Mouse (Mus musculus): ENCODE results near the gene Adgrl1. TPM values are rescaled to one million over a fixed set of nuclear protein-coding genes. Genes with fewer than 3 reads are reported as not detected.

Gene Adgrl1
- polyA plus RNA-seq, 1 experiment from 2014 or later, result 72.0 TPM

GRCm38 (mm10) chr8:83956789-83957188 lies 56.9 kb downstream of the Adgrl1 start:
- Histone ChIP-seq H3K4me1 (replicated peaks; ENCODE audit: control insufficient read depth, insufficient read depth, low read length) (peaks cover 6% of the 10 kb centered on the region; the same call in 1 of the 2 replicates), H3K27ac (no peak overlapping the region), H3K27me3 (ENCODE audit: control insufficient read depth, insufficient read depth, low read length) (no peaks in the 10 kb centered on the region), H3K4me3 (replicated peaks; ENCODE audit: low read length) (0 out of 2 replicates have a peak overlapping the region, but pooled peaks have one; percentile 45), H3K4me2 (replicated peaks) (peak overlapping the region; percentile 91), H3K36me3 (replicated peaks; ENCODE audit: control insufficient read depth, insufficient read depth) (no peaks in the 10 kb centered on the region), H3K9ac (no peak overlapping the region), H3K9me3 (ENCODE audit: control insufficient read depth, low read length) (no peaks in the 10 kb centered on the region)
- ATAC-seq (ENCODE audit: low FRiP score) (no peak), DNase-seq (ENCODE audit: low spot score) (no peak)
- 17% methylated on average over 1 of the region's 1 CpGs for WGBS

GRCm38 (mm10) chr8:83964015-83964765 lies 64.3 kb downstream of the Adgrl1 start:
- Histone ChIP-seq H3K4me1 (replicated peaks; ENCODE audit: control insufficient read depth, insufficient read depth, low read length) (no peaks in the 10 kb centered on the region), H3K9ac (no peak overlapping the region), H3K9me3 (ENCODE audit: control insufficient read depth, low read length) (no peaks in the 10 kb centered on the region), H3K4me3 (replicated peaks; ENCODE audit: low read length) (no peak overlapping the region), H3K4me2 (replicated peaks) (no peak overlapping the region), H3K36me3 (replicated peaks; ENCODE audit: control insufficient read depth, insufficient read depth) (no peaks in the 10 kb centered on the region), H3K27me3 (ENCODE audit: control insufficient read depth, insufficient read depth, low read length) (no peaks in the 10 kb centered on the region), H3K27ac (no peak overlapping the region)
- 93% methylated on average over 5 of the region's 5 CpGs for WGBS
- ATAC-seq (ENCODE audit: low FRiP score) (no peak), DNase-seq (ENCODE audit: low spot score) (no peak)

DNA sequence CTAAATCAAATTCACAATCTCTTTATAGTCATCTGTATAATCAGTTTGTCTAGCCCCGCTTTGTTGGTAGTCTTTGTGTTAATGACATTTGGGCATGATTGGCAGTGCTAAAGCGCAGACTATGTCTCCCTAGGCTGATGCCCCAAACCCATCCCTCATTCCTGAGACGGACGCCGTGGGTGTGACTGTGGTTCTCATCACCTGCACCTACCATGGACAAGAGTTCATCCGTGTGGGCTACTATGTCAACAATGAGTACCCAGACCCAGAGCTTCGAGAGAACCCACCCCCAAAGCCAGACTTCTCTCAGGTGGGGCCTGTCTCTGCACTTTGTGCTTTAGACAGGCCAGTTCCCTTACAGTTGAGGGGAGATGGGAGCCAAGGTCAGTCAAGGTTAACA lies 67.8 kb downstream of the Adgrl1 start:
- Histone ChIP-seq H3K9me3 (ENCODE audit: control insufficient read depth, low read length) (no peaks in the 10 kb centered on the region), H3K4me3 (replicated peaks; ENCODE audit: low read length) (no peak overlapping the region), H3K36me3 (replicated peaks; ENCODE audit: control insufficient read depth, insufficient read depth) (no peaks in the 10 kb centered on the region), H3K9ac (no peak overlapping the region), H3K27ac (no peak overlapping the region), H3K4me1 (replicated peaks; ENCODE audit: control insufficient read depth, insufficient read depth, low read length) (peaks cover 5% of the 10 kb centered on the region), H3K4me2 (replicated peaks) (no peak overlapping the region), H3K27me3 (ENCODE audit: control insufficient read depth, insufficient read depth, low read length) (no peaks in the 10 kb centered on the region)
- DNase-seq (ENCODE audit: low spot score) (no peak), ATAC-seq (ENCODE audit: low FRiP score) (no peak)
- WGBS, result 95% methylated on average over 7 of the region's 7 CpGs

GRCm38 (mm10) chr8:83971121-83971520 lies 71.2 kb downstream of the Adgrl1 start:
- ATAC-seq (ENCODE audit: low FRiP score), result no peak
- no peaks in the 10 kb centered on the region for H3K9me3 ChIP-seq (ENCODE audit: control insufficient read depth, low read length)
- peaks cover 17% of the 10 kb centered on the region for H3K4me1 ChIP-seq (replicated peaks; ENCODE audit: control insufficient read depth, insufficient read depth, low read length)
- H3K36me3 ChIP-seq (replicated peaks; ENCODE audit: control insufficient read depth, insufficient read depth), result no peaks in the 10 kb centered on the region
- H3K4me3 ChIP-seq (replicated peaks; ENCODE audit: low read length), result no peak overlapping the region
- no peak overlapping the region for H3K27ac ChIP-seq
- no peak overlapping the region for H3K4me2 ChIP-seq (replicated peaks)
- H3K27me3 ChIP-seq (ENCODE audit: control insufficient read depth, insufficient read depth, low read length), result no peaks in the 10 kb centered on the region
- no peak overlapping the region for H3K9ac ChIP-seq
- no peak for DNase-seq (ENCODE audit: low spot score)
- 92% methylated on average over 4 of the region's 4 CpGs for WGBS

DNA sequence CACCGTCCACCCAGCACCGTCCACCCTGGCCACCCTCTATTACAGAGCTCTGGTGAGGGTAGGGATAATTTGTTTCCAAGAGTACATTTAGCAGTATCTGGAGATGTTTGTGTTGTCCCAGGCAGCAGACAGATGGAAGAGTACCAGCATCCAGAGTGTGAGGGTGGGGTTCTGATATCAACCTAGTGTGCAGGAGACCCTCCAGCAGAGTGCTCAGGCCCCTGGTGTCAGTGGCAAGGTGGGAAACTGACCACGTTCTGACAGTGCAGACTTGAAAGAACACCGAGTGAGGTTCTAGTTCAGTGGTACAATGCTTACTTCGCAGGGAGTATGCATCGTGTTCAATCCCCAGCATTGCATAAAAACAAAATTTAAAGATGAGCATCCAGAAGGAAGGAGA lies 71.8 kb downstream of the Adgrl1 start:
- Histone ChIP-seq H3K9me3 (ENCODE audit: control insufficient read depth, low read length) (no peaks in the 10 kb centered on the region), H3K4me2 (replicated peaks) (peak overlapping the region; percentile 80), H3K9ac (peak overlapping the region; percentile 78), H3K27me3 (ENCODE audit: control insufficient read depth, insufficient read depth, low read length) (no peaks in the 10 kb centered on the region), H3K36me3 (replicated peaks; ENCODE audit: control insufficient read depth, insufficient read depth) (no peaks in the 10 kb centered on the region), H3K4me1 (replicated peaks; ENCODE audit: control insufficient read depth, insufficient read depth, low read length) (peaks cover 18% of the 10 kb centered on the region), H3K4me3 (replicated peaks; ENCODE audit: low read length) (peak overlapping the region; percentile 96), H3K27ac (peak overlapping the region; percentile 83; the same call in 1 of the 2 replicates)
- 72% methylated on average over 6 of the region's 6 CpGs for WGBS
- no peak for DNase-seq (ENCODE audit: low spot score)
- ATAC-seq (ENCODE audit: low FRiP score), result no peak

GRCm38 (mm10) chr8:83972150-83973120 lies 72.5 kb downstream of the Adgrl1 start, which contains the start of gene Prkaca:
Gene Prkaca (plus strand): TSS chr8:83972993.
- Histone ChIP-seq H3K27me3 (ENCODE audit: control insufficient read depth, insufficient read depth, low read length) (no peaks in the 10 kb centered on the region), H3K4me3 (replicated peaks; ENCODE audit: low read length) (peak within 1 kb of the TSS; percentile 96), H3K9me3 (ENCODE audit: control insufficient read depth, low read length) (no peaks in the 10 kb centered on the region), H3K4me1 (replicated peaks; ENCODE audit: control insufficient read depth, insufficient read depth, low read length) (peaks cover 25% of the 10 kb centered on the region), H3K9ac (peak within 1 kb of the TSS; percentile 92), H3K27ac (peak within 1 kb of the TSS; percentile 83), H3K36me3 (replicated peaks; ENCODE audit: control insufficient read depth, insufficient read depth) (no peaks in the 10 kb centered on the region), H3K4me2 (replicated peaks) (peak within 1 kb of the TSS; percentile 96)
- WGBS, result under 1% methylated on average over 68 of the region's 94 CpGs
- ATAC-seq (ENCODE audit: low FRiP score), result peak; percentile 100
- peak; percentile 98 for DNase-seq (ENCODE audit: low spot score)

GRCm38 (mm10) chr8:83973161-83974031 lies 73.5 kb downstream of the Adgrl1 start:
- peaks cover 4% of the 10 kb centered on the region; the same call in 1 of the 2 replicates for H3K36me3 ChIP-seq (replicated peaks; ENCODE audit: control insufficient read depth, insufficient read depth)
- WGBS, result 2% methylated on average over 32 of the region's 37 CpGs
- peak overlapping the region; percentile 96 for H3K4me2 ChIP-seq (replicated peaks)
- no peaks in the 10 kb centered on the region for H3K27me3 ChIP-seq (ENCODE audit: control insufficient read depth, insufficient read depth, low read length)
- ATAC-seq (ENCODE audit: low FRiP score), result peak; percentile 44
- peak overlapping the region; percentile 96 for H3K4me3 ChIP-seq (replicated peaks; ENCODE audit: low read length)
- no peaks in the 10 kb centered on the region for H3K9me3 ChIP-seq (ENCODE audit: control insufficient read depth, low read length)
- H3K27ac ChIP-seq, result peak overlapping the region; percentile 79
- peak; percentile 25 for DNase-seq (ENCODE audit: low spot score)
- H3K9ac ChIP-seq, result peak overlapping the region; percentile 92
- peaks cover 32% of the 10 kb centered on the region for H3K4me1 ChIP-seq (replicated peaks; ENCODE audit: control insufficient read depth, insufficient read depth, low read length)

- H3K4me3 ChIP-seq (replicated peaks; ENCODE audit: low read length), result 0 out of 2 replicates have a peak overlapping the region, but pooled peaks have one; percentile 96
- peaks cover 4% of the 10 kb centered on the region; the same call in 1 of the 2 replicates for H3K36me3 ChIP-seq (replicated peaks; ENCODE audit: control insufficient read depth, insufficient read depth)
- WGBS, result 75% methylated on average over 4 of the region's 4 CpGs
- H3K9me3 ChIP-seq (ENCODE audit: control insufficient read depth, low read length), result no peaks in the 10 kb centered on the region
- DNase-seq (ENCODE audit: low spot score) (no peak), ATAC-seq (ENCODE audit: low FRiP score) (no peak)
- H3K9ac ChIP-seq, result 0 out of 2 replicates have a peak overlapping the region, but pooled peaks have one; percentile 92
- H3K27me3 ChIP-seq (ENCODE audit: control insufficient read depth, insufficient read depth, low read length), result no peaks in the 10 kb centered on the region
- H3K4me2 ChIP-seq (replicated peaks), result peak overlapping the region; percentile 96
- no peak overlapping the region for H3K27ac ChIP-seq
- H3K4me1 ChIP-seq (replicated peaks; ENCODE audit: control insufficient read depth, insufficient read depth, low read length), result peaks cover 32% of the 10 kb centered on the region
These were observed 74.6 kb downstream of the Adgrl1 start for GRCm38 (mm10) chr8:83974521-83974920.

Measured in hindbrain, embryonic 14.5 days (tissue).